Mouse (Mus musculus) erythroblast, embryonic 14.5 days (primary cell): ENCODE data around the gene Exosc2.

Source experiments
- GATA1 ChIP-seq: IDR thresholded peaks from 2 replicates; pipeline ENCODE4 v1.6.1; 2012; ENCODE audit warnings: low read length, inconsistent platforms, mixed read lengths
- TAL1 ChIP-seq: IDR thresholded peaks from 3 replicates; pipeline ENCODE4 v1.6.1; 2012; ENCODE audit warnings: low read length, inconsistent platforms, mixed read lengths

DNA sequence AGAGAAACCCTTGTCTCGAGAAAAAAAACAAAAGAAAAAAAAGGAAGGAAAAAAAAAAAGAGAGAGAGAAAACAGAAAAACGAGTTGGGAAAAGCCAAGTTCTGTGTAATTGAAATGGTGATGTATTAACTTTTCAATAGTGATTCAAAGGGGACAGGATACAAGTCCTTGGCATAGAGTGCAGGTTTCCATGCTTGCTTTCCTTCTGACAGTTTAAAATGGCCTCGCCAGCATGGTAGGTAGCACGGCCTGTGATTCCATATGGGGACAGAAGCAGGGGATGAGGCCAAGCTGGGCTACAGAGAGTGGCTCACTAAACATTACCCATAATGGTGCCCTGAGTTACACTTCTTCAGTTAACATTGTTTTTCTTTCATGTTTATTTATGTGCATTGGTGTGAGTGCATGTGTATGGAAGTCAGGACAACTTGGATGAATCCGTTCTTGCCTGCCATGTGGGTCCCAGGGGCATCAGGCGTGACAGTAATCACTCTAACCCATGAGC, 11.3 kb downstream of the Exosc2 start:
- no peak for TF ChIP-seq GATA1
- TF ChIP-seq TAL1, result no peak
